Mouse (Mus musculus): ENCODE data around the gene Hyls1. TPM values are rescaled to one million over a fixed set of nuclear protein-coding genes. Genes with fewer than 3 reads are reported as not detected.

Hyls1 gene
- polyA plus RNA-seq, 1 experiment from 2014 or later: 32.3 TPM

GRCm38 (mm10) chr9:35523941-35524411 lies 46.2 kb downstream of the Hyls1 start:
- Histone ChIP-seq H3K4me3 (ENCODE audit: low read depth, low read length) (no peak overlapping the region), H3K27ac (replicated peaks; ENCODE audit: low read depth, low read length) (no peak overlapping the region), H3K9ac (replicated peaks; ENCODE audit: low read length) (no peak overlapping the region), H3K36me3 (replicated peaks; ENCODE audit: control insufficient read depth, insufficient read depth, low read depth, low read length) (no peaks in the 10 kb centered on the region), H3K4me1 (ENCODE audit: control insufficient read depth, insufficient read depth, low read length) (peaks cover 4% of the 10 kb centered on the region; the same call in 1 of the 2 replicates), H3K4me2 (ENCODE audit: low read depth, low read length) (no peak overlapping the region), H3K9me3 (replicated peaks; ENCODE audit: control insufficient read depth, low read length) (no peaks in the 10 kb centered on the region), H3K27me3 (ENCODE audit: control insufficient read depth, insufficient read depth, low read length) (no peaks in the 10 kb centered on the region)
- 29% methylated on average over 7 of the region's 7 CpGs for WGBS
- ATAC-seq (replicated peaks; ENCODE audit: insufficient number of reproducible peaks, low FRiP score, low TSS enrichment, low read depth): peak; percentile 53
- DNase-seq (ENCODE audit: low spot score): peak; percentile 79

GRCm38 (mm10) chr9:35523541-35523940 lies 46.7 kb downstream of the Hyls1 start:
- no peaks in the 10 kb centered on the region for H3K27me3 ChIP-seq (ENCODE audit: control insufficient read depth, insufficient read depth, low read length)
- 0 out of 2 replicates have a peak, but pooled peaks cover 2% of the 10 kb centered on the region for H3K4me1 ChIP-seq (ENCODE audit: control insufficient read depth, insufficient read depth, low read length)
- no peaks in the 10 kb centered on the region for H3K9me3 ChIP-seq (replicated peaks; ENCODE audit: control insufficient read depth, low read length)
- H3K27ac ChIP-seq (replicated peaks; ENCODE audit: low read depth, low read length): no peak overlapping the region
- no peak for ATAC-seq (replicated peaks; ENCODE audit: insufficient number of reproducible peaks, low FRiP score, low TSS enrichment, low read depth)
- H3K4me3 ChIP-seq (ENCODE audit: low read depth, low read length): no peak overlapping the region
- no peaks in the 10 kb centered on the region for H3K36me3 ChIP-seq (replicated peaks; ENCODE audit: control insufficient read depth, insufficient read depth, low read depth, low read length)
- no peak overlapping the region for H3K4me2 ChIP-seq (ENCODE audit: low read depth, low read length)
- H3K9ac ChIP-seq (replicated peaks; ENCODE audit: low read length): no peak overlapping the region
- peak; percentile 46 for DNase-seq (ENCODE audit: low spot score)
- 43% methylated on average over 5 of the region's 5 CpGs for WGBS

GRCm38 (mm10) chr9:35522821-35523515 lies 47.2 kb downstream of the Hyls1 start:
- DNase-seq (ENCODE audit: low spot score) (no peak), ATAC-seq (replicated peaks; ENCODE audit: insufficient number of reproducible peaks, low FRiP score, low TSS enrichment, low read depth) (no peak)
- Histone ChIP-seq H3K27ac (replicated peaks; ENCODE audit: low read depth, low read length) (no peak overlapping the region), H3K4me2 (ENCODE audit: low read depth, low read length) (no peak overlapping the region), H3K4me1 (ENCODE audit: control insufficient read depth, insufficient read depth, low read length) (0 out of 2 replicates have a peak, but pooled peaks cover 2% of the 10 kb centered on the region), H3K4me3 (ENCODE audit: low read depth, low read length) (no peak overlapping the region), H3K36me3 (replicated peaks; ENCODE audit: control insufficient read depth, insufficient read depth, low read depth, low read length) (no peaks in the 10 kb centered on the region), H3K9ac (replicated peaks; ENCODE audit: low read length) (no peak overlapping the region), H3K27me3 (ENCODE audit: control insufficient read depth, insufficient read depth, low read length) (no peaks in the 10 kb centered on the region), H3K9me3 (replicated peaks; ENCODE audit: control insufficient read depth, low read length) (no peaks in the 10 kb centered on the region)
- 77% methylated on average over 1 of the region's 1 CpGs for WGBS

GRCm38 (mm10) chr9:35522241-35522640 lies 48.0 kb downstream of the Hyls1 start:
- DNase-seq (ENCODE audit: low spot score): no peak
- 69% methylated on average over 2 of the region's 2 CpGs for WGBS

GRCm38 (mm10) chr9:35520631-35521348 lies 49.4 kb downstream of the Hyls1 start:
- Histone ChIP-seq H3K27ac (replicated peaks; ENCODE audit: low read depth, low read length) (no peak overlapping the region), H3K9me3 (replicated peaks; ENCODE audit: control insufficient read depth, low read length) (no peaks in the 10 kb centered on the region), H3K36me3 (replicated peaks; ENCODE audit: control insufficient read depth, insufficient read depth, low read depth, low read length) (no peaks in the 10 kb centered on the region), H3K4me3 (ENCODE audit: low read depth, low read length) (no peak overlapping the region), H3K9ac (replicated peaks; ENCODE audit: low read length) (no peak overlapping the region), H3K4me1 (ENCODE audit: control insufficient read depth, insufficient read depth, low read length) (0 out of 2 replicates have a peak, but pooled peaks cover 2% of the 10 kb centered on the region), H3K27me3 (ENCODE audit: control insufficient read depth, insufficient read depth, low read length) (no peaks in the 10 kb centered on the region), H3K4me2 (ENCODE audit: low read depth, low read length) (no peak overlapping the region)
- no peak for ATAC-seq (replicated peaks; ENCODE audit: insufficient number of reproducible peaks, low FRiP score, low TSS enrichment, low read depth)
- DNase-seq (ENCODE audit: low spot score): no peak
- WGBS: 79% methylated on average over 6 of the region's 6 CpGs

More at GRCm38 (mm10) chr9:35522241-35522640, 48.0 kb downstream of the Hyls1 start:
- no peaks in the 10 kb centered on the region for H3K36me3 ChIP-seq (replicated peaks; ENCODE audit: control insufficient read depth, insufficient read depth, low read depth, low read length)
- no peak overlapping the region for H3K4me2 ChIP-seq (ENCODE audit: low read depth, low read length)
- H3K4me3 ChIP-seq (ENCODE audit: low read depth, low read length): no peak overlapping the region
- no peaks in the 10 kb centered on the region for H3K9me3 ChIP-seq (replicated peaks; ENCODE audit: control insufficient read depth, low read length)
- no peak for ATAC-seq (replicated peaks; ENCODE audit: insufficient number of reproducible peaks, low FRiP score, low TSS enrichment, low read depth)
- 0 out of 2 replicates have a peak, but pooled peaks cover 2% of the 10 kb centered on the region for H3K4me1 ChIP-seq (ENCODE audit: control insufficient read depth, insufficient read depth, low read length)
- H3K27ac ChIP-seq (replicated peaks; ENCODE audit: low read depth, low read length): no peak overlapping the region
- no peaks in the 10 kb centered on the region for H3K27me3 ChIP-seq (ENCODE audit: control insufficient read depth, insufficient read depth, low read length)
- no peak overlapping the region for H3K9ac ChIP-seq (replicated peaks; ENCODE audit: low read length)

GRCm38 (mm10) chr9:35518169-35518568 lies 52.0 kb downstream of the Hyls1 start, which contains the start of gene Gm1113:
Gm1113 (minus strand) TSS chr9:35518269.
- no peak within 1 kb of the TSS for H3K9ac ChIP-seq (replicated peaks; ENCODE audit: low read length)
- no peaks in the 10 kb centered on the region for H3K9me3 ChIP-seq (replicated peaks; ENCODE audit: control insufficient read depth, low read length)
- ATAC-seq (replicated peaks; ENCODE audit: insufficient number of reproducible peaks, low FRiP score, low TSS enrichment, low read depth) (no peak), DNase-seq (ENCODE audit: low spot score) (no peak)
- no peak within 1 kb of the TSS for H3K4me2 ChIP-seq (ENCODE audit: low read depth, low read length)
- H3K36me3 ChIP-seq (replicated peaks; ENCODE audit: control insufficient read depth, insufficient read depth, low read depth, low read length): no peaks in the 10 kb centered on the region
- H3K27ac ChIP-seq (replicated peaks; ENCODE audit: low read depth, low read length): no peak within 1 kb of the TSS
- H3K4me1 ChIP-seq (ENCODE audit: control insufficient read depth, insufficient read depth, low read length): no peaks in the 10 kb centered on the region
- H3K27me3 ChIP-seq (ENCODE audit: control insufficient read depth, insufficient read depth, low read length): no peaks in the 10 kb centered on the region
- WGBS: 76% methylated on average over 3 of the region's 3 CpGs
- no peak within 1 kb of the TSS for H3K4me3 ChIP-seq (ENCODE audit: low read depth, low read length)

GRCm38 (mm10) chr9:35516711-35517110 lies 53.5 kb downstream of the Hyls1 start:
- DNase-seq (ENCODE audit: low spot score): no peak
- Histone ChIP-seq H3K9me3 (replicated peaks; ENCODE audit: control insufficient read depth, low read length) (no peaks in the 10 kb centered on the region), H3K27me3 (ENCODE audit: control insufficient read depth, insufficient read depth, low read length) (no peaks in the 10 kb centered on the region), H3K4me2 (ENCODE audit: low read depth, low read length) (no peak overlapping the region), H3K9ac (replicated peaks; ENCODE audit: low read length) (no peak overlapping the region), H3K4me1 (ENCODE audit: control insufficient read depth, insufficient read depth, low read length) (no peaks in the 10 kb centered on the region), H3K4me3 (ENCODE audit: low read depth, low read length) (no peak overlapping the region), H3K27ac (replicated peaks; ENCODE audit: low read depth, low read length) (no peak overlapping the region), H3K36me3 (replicated peaks; ENCODE audit: control insufficient read depth, insufficient read depth, low read depth, low read length) (no peaks in the 10 kb centered on the region)
- ATAC-seq (replicated peaks; ENCODE audit: insufficient number of reproducible peaks, low FRiP score, low TSS enrichment, low read depth): no peak
- 92% methylated on average over 16 of the region's 16 CpGs for WGBS

- DNase-seq (ENCODE audit: low spot score) (no peak), ATAC-seq (replicated peaks; ENCODE audit: insufficient number of reproducible peaks, low FRiP score, low TSS enrichment, low read depth) (no peak)
- Histone ChIP-seq H3K9ac (replicated peaks; ENCODE audit: low read length) (no peak overlapping the region), H3K27ac (replicated peaks; ENCODE audit: low read depth, low read length) (no peak overlapping the region), H3K4me3 (ENCODE audit: low read depth, low read length) (no peak overlapping the region), H3K36me3 (replicated peaks; ENCODE audit: control insufficient read depth, insufficient read depth, low read depth, low read length) (no peaks in the 10 kb centered on the region), H3K4me2 (ENCODE audit: low read depth, low read length) (no peak overlapping the region), H3K9me3 (replicated peaks; ENCODE audit: control insufficient read depth, low read length) (no peaks in the 10 kb centered on the region), H3K4me1 (ENCODE audit: control insufficient read depth, insufficient read depth, low read length) (no peaks in the 10 kb centered on the region), H3K27me3 (ENCODE audit: control insufficient read depth, insufficient read depth, low read length) (no peaks in the 10 kb centered on the region)
- WGBS: 86% methylated on average over 5 of the region's 5 CpGs
Measured at GRCm38 (mm10) chr9:35516182-35516581, 54.0 kb downstream of the Hyls1 start.
